Mouse (Mus musculus): ENCODE measurements at regions not wholly inside any gene's neighbourhood (a gene's known extent, or its start where the extent isn't known, plus 50 kb on each side); places are given as distances from the start of the nearest gene placed in this dataset.

DNA sequence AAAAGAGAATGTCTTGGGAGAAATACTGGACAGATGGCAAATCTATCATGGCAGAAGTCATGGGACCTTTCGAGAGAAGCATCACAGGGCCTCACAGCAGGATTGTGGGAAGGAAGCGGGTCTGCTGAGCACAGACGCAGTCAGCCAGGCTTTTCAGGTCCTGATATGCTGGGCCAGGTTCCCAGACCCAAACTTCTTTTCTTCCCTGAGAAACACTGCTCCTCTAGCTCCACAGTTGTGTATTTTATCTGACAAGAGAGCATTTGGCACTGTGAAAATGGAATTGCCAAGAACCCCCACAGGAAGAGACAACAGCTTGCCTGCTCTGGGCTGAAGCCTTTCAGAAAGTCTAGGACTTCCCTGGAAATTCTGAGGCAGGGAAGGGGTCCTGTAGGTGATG lies 73.4 kb upstream of the Topaz1 start:
- H3K36me3 ChIP-seq (ENCODE audit: control insufficient read depth, insufficient read depth, low read length, poor library complexity, severe bottlenecking) = no peaks in the 10 kb centered on the region
- no peak for DNase-seq (ENCODE audit: low read depth, low spot score)
- H3K27me3 ChIP-seq (ENCODE audit: control insufficient read depth, insufficient read depth, low read length, poor library complexity, severe bottlenecking) = no peaks in the 10 kb centered on the region

DNA sequence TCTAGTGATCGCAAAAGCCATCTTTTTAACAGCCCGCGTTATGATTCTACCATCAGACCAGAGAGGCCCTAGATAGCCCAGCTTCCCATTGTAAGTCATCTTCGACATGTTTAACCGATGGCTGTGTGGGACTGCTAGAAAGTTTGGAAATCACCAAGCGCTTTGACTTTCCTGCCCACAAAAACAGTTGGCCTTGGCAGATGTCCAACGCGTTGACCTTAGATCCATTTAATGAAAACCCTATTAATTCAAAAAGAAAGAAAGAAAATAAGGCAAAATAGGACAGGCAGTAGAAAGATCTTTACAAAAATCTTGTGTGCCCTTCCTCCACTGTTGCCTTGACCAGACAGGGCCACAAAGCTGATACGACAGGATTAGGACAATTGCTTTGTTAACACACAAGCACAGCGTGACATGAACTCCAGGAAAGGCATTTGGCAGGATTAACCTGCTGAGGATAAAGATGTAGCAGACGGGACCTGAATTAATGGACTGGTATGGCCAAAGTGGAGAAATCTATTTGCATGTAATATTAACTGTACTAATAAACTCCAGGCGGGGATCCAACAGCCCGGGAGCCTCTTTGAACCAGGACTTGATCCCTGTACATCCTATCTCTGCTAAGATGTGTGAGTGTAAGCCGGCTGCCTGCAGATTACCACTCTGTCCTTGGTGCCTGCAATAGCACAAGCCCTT lies 69.0 kb upstream of the Topaz1 start:
- DNase-seq (ENCODE audit: low read depth, low spot score) = no peak
- Histone ChIP-seq H3K27me3 (ENCODE audit: control insufficient read depth, insufficient read depth, low read length, poor library complexity, severe bottlenecking) (no peaks in the 10 kb centered on the region), H3K36me3 (ENCODE audit: control insufficient read depth, insufficient read depth, low read length, poor library complexity, severe bottlenecking) (no peaks in the 10 kb centered on the region)

DNA sequence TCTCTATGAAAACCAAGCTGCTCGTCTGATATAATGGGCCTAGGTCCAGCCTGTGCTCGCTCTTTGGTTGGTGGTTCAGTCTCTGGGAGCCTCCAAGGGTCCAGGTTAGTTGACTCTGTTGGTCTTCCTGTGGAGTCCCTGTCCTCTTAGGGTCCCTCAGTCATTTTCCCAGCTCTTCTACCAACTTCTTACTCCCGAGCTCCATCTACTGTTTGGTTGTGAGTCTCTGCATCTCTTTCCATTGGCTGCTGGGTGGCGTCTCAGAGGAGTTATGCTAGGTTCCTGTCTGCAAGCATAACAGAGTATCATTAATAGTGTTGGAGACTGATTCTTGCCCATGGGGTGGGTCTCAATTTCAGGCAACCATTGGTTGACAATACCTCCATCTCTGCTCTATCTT lies 60.0 kb upstream of the Topaz1 start:
- Histone ChIP-seq H3K27me3 (ENCODE audit: control insufficient read depth, insufficient read depth, low read length, poor library complexity, severe bottlenecking) (no peaks in the 10 kb centered on the region), H3K36me3 (ENCODE audit: control insufficient read depth, insufficient read depth, low read length, poor library complexity, severe bottlenecking) (no peaks in the 10 kb centered on the region)
- no peak for DNase-seq (ENCODE audit: low read depth, low spot score)

DNA sequence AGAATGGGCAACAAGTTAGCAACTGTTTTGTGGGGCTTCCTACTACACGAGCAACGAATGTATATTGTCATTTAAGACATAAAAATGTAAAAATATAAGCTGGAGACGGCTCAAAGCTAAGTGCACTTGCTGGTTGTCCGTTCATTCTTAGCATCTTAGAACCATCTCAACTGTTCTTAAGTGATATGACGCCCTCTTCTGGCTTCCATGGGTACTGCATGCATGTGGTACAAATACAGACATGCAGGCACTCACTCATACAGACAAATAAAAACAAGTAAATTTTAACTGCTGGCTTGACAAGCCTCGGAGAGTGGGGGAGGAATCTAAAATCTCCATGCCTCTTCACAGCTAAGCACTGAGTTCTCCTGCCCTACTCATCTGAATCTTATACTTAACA lies 55.3 kb upstream of the Topaz1 start:
- DNase-seq (ENCODE audit: low read depth, low spot score) = peak; percentile 2
- Histone ChIP-seq H3K36me3 (ENCODE audit: control insufficient read depth, insufficient read depth, low read length, poor library complexity, severe bottlenecking) (no peaks in the 10 kb centered on the region), H3K27me3 (ENCODE audit: control insufficient read depth, insufficient read depth, low read length, poor library complexity, severe bottlenecking) (no peaks in the 10 kb centered on the region)

DNA sequence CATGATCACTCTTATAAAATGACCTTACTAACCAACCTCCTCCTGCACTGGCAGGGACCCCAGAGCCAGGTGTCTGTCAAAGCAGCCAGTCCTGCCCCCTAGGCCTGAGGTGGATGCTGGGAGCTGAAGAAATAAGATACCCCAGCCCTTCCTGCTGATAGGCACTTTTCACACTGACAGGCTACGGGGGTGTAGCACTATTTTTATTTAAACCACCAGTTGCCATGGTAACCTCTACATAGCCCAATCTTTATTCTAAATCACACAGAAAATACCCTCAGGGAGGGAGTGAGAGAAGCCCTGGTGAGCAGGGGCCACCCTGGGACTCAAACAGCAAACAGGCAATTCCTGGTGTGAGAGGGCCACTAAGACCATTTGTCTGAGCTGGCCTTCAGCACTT lies 51.4 kb upstream of the Topaz1 start:
- H3K27me3 ChIP-seq (ENCODE audit: control insufficient read depth, insufficient read depth, low read length, poor library complexity, severe bottlenecking) = no peaks in the 10 kb centered on the region
- no peaks in the 10 kb centered on the region for H3K36me3 ChIP-seq (ENCODE audit: control insufficient read depth, insufficient read depth, low read length, poor library complexity, severe bottlenecking)
- DNase-seq (ENCODE audit: low read depth, low spot score) = no peak

Data from splenic B cell, adult 2 months (primary cell).